Mouse (Mus musculus) T-helper 1 cell (primary cell): ENCODE measurements around the gene Mucl3.

Experiments used
- in situ Hi-C: fragments of 300-600 bp; cut with MboI, MseI; formaldehyde crosslinking; loops from one replicate; pipeline ENCODE4 v1.15.1; 2025; ENCODE audit warnings: high pct_unique_total_duplicates

Mucl3 gene

DNA sequence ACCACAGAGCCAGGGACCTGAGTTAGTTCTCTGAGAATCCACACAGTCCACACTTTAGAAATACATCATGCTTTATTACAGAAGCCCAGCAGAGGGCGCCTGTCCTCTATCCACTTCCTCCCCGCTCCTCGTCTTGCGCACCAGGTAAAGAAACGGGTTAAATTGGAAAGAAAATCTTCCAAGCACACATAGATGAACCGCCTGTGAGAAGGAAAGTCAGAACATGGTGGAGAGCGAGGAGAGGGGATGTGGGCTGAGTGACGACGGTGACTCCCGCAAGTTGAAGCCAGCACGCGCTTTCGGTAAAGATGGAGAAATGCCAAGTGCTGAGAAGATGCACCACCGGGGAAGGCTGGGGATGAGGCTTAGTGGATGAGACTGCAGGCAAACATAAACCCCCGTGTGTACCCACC, 7.8 kb downstream of the Mucl3 start:
- in situ Hi-C loops: no loop called here

DNA sequence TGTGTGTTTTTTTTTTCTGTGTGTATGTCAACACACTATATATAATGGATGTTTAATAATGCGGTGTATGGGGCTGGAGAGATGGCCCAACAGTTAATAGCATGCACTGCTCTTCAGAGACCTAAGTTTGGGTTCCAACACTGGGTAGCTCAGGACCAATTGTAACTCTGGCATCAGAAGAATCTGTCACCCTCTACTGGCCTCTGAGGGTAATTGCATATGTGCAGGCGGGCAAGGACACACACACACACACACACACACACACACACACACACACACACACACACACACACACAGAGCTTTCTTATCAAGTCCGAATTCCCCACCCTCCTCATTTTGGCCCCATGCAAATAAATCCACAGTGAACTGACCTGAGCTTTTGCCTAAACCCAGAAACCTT, 8.3 kb downstream of the Mucl3 start:
- in situ Hi-C loops: no loop called here

DNA sequence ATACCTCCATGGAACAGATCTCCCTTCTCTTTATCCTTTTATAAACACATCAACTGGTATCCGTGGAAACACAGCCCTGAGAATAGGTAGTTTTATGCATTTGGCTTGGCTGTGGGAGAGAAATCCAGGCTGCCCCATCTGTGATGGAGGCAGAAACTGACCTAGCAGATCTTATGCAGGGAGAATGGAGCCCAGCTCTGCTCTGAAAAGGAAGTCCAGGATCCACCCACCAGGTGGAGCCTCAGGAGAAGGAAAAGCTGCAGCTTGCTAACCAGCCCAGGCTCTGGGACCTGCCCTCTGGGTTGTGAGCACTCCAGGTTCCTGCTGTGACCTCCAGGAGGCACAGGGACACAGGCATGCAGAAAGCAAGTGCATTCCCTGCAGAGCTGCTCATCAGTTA, 9.5 kb downstream of the Mucl3 start:
- in situ Hi-C loops: loop anchor here (5.0 kb wide), 1 partner anchor 93 kb away; no protein-coding TSS in a partner anchor

DNA sequence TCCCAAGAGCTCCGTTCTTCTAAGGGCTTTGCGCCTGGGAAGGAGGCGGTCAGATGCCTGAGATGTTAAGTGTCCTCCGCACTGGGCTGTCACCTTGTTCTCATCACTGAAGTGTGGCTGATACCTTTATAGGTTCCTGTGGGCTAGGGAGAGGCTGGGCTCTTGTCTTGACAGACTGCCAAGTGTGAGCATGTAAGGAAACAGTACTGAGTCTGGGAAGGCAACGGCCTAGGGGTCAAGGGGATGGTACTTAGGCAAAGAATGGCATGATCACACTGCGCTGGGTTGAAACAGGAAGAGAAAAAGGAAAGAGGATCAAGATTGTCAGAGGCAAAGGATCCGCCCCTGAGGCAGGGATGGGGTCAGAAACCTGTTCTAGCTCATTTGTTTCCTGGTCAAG, 17.0 kb downstream of the Mucl3 start, which contains the start of gene Gm9573:
TSS of gene Gm9573 (minus strand) at position 101 of the 400 bp plus-strand sequence.
- in situ Hi-C loops: no loop called here

DNA sequence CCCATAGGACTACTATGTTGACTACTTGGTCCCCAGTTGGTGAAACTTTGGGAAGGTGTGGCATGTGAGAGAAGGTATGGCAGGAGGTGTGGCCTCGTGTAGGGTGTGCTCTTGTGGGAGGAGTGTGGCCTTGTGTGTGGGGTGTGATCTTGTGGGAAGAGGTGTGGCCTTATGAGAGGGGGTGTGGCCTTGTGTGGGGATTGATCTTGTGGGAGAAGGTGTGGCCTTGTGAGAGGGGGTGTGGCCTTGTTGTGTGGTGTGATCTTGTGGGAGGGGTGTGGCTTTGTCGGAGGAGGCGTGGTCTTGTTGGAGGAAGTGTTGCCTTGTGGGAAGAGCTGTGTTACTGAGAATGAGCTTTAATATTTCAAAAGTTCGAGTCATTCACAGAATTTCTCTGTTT, 26.4 kb downstream of the Mucl3 start:
- in situ Hi-C loops: no loop called here

DNA sequence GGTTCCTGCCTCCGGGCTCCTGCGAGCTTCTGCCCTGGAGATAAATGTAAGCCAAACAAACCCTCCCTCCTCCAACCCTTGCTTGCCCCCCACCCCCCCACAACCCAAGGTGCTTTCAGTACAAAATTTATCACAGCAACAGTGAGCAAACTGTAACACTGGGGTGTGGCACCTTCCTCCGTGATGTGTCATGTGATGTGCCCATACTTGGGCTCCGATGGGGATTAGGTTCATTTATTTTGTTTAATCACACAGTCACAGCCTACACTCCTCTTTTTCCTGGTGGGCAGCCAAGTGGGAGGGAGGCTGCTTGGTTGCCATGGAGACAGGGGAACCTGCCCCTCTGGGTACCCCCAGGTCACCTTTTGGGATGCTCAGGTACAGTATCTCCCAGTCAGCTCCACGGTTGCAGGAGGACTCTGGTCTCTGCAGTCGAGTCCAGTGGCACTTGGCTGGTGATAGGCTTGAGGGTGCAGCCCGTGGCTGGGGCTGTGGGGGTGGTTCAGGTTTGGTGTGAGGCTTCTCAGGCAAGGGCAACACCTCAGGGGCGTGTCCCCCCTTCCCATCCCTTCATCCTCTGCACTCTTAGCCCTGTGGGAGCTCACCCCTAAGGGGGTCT, 41.6 kb downstream of the Mucl3 start:
- in situ Hi-C loops: no loop called here

DNA sequence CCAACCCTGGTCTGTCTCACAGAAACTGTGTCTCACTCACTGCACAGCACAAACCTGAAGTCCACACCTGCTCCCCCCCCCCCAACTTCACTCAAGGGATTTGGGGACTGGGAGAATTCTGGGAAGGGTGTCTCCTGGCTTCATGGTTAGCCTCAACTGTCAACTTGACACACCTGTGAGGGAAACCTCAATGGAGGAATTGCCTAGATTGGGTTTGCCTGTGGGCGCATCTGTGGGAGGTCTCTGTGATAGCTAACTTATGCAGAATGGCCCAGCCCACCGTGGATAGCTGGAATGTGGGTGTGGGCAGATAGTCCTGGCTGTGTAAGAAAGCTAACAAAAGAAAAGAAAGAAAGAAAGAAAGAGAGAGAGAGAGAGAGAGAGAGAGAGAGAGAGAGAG, 42.2 kb downstream of the Mucl3 start, which contains the start of gene Sfta2:
TSS of gene Sfta2 (plus strand) at position 301 of the 400 bp plus-strand sequence.
- in situ Hi-C loops: no loop called here

DNA sequence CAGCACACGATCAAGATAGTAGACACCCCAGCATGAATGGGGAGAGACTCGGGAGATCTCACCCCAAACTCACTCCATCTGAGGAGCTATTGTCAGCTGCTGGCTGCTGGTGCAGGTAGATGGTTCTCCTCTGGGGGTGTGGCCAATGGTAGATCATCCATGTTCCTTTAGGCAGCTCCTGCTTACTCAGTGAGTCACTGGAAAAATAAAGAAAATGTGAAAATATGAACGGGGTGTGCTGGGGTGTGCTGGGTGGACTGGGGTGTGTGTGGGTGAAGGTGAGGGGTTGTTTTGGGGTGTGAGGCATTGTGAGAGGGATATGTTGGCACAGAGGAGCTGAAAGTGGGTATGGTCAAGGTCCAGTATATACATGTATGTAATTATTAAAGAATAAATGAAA, 46.1 kb downstream of the Mucl3 start:
- in situ Hi-C loops: no loop called here

DNA sequence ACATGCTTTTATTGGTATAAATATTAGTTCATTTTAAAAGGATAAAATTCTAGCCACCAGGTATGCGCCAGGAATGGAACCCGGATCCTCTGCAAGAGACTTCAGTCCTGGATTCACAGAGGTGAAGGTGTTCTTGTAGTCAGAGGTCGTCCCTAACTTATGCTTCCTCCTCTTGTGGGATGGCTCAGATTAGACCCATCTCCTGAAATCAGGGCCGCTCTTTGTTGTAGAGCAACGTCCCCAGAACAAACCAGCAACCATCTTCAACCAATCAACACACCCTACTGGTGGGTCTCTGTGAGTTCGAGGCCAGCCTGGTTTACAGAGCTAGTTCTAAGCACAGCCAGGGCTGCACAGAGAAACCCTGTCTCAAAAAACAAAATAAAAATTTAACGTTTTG, 49.0 kb downstream of the Mucl3 start:
- in situ Hi-C loops: no loop called here

DNA sequence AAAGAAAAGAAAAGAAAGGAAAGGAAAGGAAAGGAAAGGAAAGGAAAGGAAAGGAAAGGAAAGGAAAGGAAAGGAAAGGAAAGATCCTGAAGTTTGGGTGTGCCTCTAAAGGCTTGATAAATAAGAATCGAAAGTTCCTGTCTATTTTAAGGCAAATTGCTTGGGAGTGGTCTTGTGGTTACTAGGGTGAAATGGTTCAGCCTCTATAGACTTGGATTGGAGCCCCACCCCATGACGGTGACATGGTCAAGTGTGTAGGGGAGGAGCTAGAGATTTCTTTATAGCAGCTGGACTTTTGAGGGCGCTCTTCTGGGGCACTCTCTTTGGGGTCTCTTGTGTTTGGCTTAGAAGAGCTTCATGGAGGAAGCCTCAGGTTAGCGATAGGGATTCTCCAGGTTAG, 49.7 kb downstream of the Mucl3 start:
- in situ Hi-C loops: no loop called here

DNA sequence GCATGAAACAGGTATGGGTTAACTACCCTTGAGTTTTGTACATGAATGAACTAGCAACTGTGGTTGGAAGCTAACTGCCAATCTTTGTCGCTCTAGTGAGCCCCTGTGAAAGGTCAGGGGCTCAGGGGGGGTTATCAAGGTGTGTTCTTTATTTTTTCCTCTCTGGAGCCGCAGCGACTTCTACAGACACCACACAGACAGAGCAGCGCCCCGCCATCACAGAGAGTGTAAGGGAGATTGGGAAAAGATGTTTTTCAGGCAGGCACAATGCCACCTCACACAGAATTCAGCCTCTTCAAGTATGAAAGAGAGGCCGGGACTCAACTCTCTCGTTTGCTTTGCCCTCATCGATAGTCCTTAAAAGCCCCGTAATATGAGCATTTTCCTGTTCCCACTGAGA, 51.4 kb downstream of the Mucl3 start:
- in situ Hi-C loops: no loop called here

DNA sequence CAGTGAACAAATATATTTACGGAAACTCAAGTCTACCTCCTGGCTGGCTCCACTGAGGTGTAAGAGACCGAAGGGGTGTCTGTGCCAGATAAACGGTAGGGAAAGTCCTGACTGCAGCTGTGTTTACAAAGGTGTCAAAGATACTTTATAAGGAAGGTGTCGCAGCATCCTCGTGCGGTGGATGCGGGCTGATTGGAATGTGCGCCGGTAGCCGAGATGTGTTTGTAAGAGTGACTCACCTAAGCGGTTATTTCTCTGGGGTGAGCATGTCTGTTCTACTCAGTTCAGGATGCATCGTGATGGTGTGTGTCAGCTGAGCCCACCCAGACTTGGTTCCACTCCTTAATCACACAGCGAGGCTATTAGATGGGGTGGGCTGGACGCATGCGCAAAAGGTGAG, 51.8 kb downstream of the Mucl3 start:
- in situ Hi-C loops: no loop called here

DNA sequence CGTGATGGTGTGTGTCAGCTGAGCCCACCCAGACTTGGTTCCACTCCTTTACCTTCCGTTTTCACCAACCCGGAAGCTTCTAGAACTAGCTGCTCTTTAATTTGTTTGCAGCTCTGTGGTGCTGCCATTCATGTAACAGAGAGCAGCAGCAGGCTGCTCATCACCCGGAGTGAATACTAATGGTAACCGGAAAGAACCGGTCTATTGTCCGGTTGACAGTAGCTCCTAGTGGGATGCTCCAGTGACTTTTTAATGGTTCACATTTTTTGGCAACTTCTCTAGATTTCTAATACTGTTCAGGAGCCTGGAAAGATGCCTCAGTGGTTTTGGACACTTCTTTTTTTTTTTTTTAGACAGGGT, 52.3 kb downstream of the Mucl3 start:
- in situ Hi-C loops: no loop called here

DNA sequence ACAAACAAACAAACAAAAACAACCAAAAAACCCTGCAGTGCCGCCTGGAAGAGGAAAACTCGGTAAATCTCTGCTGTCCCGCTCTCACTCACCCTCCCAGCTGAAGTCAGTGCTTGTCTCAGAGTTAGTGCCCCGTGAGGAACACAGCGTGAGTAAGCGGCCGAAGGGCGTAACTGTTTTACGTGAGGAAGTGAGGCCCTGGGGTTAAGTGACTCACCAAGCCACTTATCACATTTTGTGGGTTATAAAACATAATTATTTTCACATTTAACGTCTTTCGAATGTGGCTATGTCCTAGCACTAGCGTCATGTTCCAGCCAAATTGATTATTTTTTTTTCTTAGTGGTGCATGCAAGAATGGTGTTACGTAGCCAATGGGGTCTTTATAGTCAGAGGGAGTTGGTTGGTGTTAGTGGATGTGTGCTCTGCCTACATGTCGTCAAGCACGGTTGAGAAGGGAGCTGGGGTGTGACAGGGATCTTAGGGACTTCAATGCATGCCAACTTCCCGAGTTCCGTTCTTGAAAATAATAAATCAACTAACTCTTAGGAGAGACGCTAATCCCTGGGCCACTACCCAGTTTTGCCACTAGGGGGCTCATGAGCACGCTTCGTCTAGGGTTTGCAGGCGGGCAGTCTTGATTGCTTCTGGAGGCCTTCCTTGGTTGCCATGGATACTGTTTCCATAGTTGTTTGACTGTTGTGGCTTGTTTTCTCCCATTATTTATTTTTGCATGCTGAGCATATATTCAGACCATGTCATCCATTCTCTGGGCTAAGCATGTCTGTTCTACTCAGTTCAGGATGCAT, 52.9 kb downstream of the Mucl3 start:
- in situ Hi-C loops: no loop called here

DNA sequence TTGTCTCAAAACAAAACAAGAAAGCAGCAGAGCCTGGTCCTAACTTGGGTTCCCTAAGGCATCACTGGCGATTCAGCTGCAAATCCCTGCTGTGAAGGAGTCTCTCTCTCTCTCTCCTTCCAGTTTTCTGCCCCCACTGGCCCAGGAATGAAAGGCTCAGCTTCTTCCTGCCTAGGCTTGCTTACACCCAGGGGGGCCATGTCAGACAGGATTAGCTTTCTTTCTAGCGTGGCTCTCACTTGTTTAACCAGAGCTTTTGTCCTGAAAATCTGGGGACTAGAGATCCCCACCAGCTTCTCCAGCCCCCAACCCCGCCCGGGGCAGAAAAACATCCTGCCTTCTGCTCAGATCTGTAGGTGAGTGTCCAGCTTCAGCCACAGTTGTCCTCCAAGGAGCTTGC, 55.1 kb downstream of the Mucl3 start:
- in situ Hi-C loops: no loop called here

DNA sequence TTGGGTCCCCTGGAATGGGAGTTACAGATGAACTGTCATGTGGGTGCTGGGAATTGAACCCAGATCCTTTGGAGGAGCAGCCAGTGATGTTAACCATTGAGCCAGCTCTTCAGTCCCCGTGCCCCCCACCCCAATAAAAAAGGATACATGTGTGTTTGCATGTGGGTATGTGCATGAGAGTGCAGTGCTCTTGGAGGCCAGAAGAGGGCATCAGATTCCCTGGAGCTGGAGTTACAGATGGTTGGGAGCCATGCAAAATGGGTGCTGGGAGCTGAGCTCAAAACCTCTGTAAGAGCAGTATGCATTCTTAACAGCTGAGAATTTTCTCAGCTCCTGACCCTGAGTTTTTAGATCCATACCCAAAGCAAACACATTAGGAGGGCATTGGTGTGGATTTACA, 56.2 kb downstream of the Mucl3 start:
- in situ Hi-C loops: no loop called here
